Mouse (Mus musculus): ENCODE data around the gene Ghdc. TPM values are rescaled to one million over a fixed set of nuclear protein-coding genes. Genes with fewer than 3 reads are reported as not detected.

Ghdc gene
- total RNA-seq, 2 experiments from 2014 or later = 14.1 to 15.7 TPM

- DNase-seq = no peak
Measured at GRCm38 (mm10) chr11:100718462-100718861, 52.3 kb downstream of the Ghdc start.

GRCm38 (mm10) chr11:100716649-100717048 lies 54.1 kb downstream of the Ghdc start:
- DNase-seq = no peak

Other genes starting within 250 kb of the Ghdc start
- gene Acly, start 243.0 kb downstream of the Ghdc start, total RNA-seq (2021) = 100 to 1,000 TPM; 380 to 552 TPM
- gene Ttc25, start 225.3 kb downstream of the Ghdc start, total RNA-seq (2021) = 1 to 10 TPM; 1.4 to 1.6 TPM
- 10 to 100 TPM; 32.9 to 35.7 TPM for gene Cnp, start 196.1 kb downstream of the Ghdc start, total RNA-seq (2021)
- gene Nkiras2, start 151.7 kb downstream of the Ghdc start, total RNA-seq (2021) = 10 to 100 TPM; 44.9 to 54.3 TPM
- 100 to 1,000 TPM; 212 to 265 TPM for gene Dnajc7, start 150.8 kb downstream of the Ghdc start, total RNA-seq (2021)
- gene Zfp385c, start 78.5 kb downstream of the Ghdc start, total RNA-seq (2021) = under 1 TPM; 0.42 to 0.67 TPM
- gene Dhx58, start 66.7 kb downstream of the Ghdc start, total RNA-seq (2021) = 1 to 10 TPM; 6.0 to 9.4 TPM
- gene Kat2a, start 58.5 kb downstream of the Ghdc start, total RNA-seq (2021) = 10 to 100 TPM; 33.1 to 42.4 TPM
- under 1 TPM in 1 of 2 experiments, not detected in 1; 0.64 TPM for gene Hspb9, start 57.1 kb downstream of the Ghdc start, total RNA-seq (2021)
- gene Rab5c, start 32.7 kb downstream of the Ghdc start, total RNA-seq (2021) = 100 to 1,000 TPM; 182 to 183 TPM
- under 1 TPM; 0.12 to 0.15 TPM for gene Kcnh4, start 11.0 kb downstream of the Ghdc start, total RNA-seq (2021)
- not detected for gene Hcrt, start 8.0 kb downstream of the Ghdc start, total RNA-seq (2021)
- 10 to 100 TPM; 60.7 to 72.7 TPM for gene Stat5b, start 79.8 kb upstream of the Ghdc start, total RNA-seq (2021)
- gene Stat5a, start 88.4 kb upstream of the Ghdc start, total RNA-seq (2021) = 10 to 100 TPM; 37.1 to 52.7 TPM
- 10 to 100 TPM; 68.2 to 75.6 TPM for gene Stat3, start 168.6 kb upstream of the Ghdc start, total RNA-seq (2021)
- gene Cavin1, start 199.9 kb upstream of the Ghdc start, total RNA-seq (2021) = 100 to 1,000 TPM; 327 to 368 TPM
- gene Atp6v0a1, start 238.5 kb upstream of the Ghdc start, total RNA-seq (2021) = 10 to 100 TPM; 93.4 to 95.8 TPM

All from adrenal gland, postnatal 10 days (tissue).